Mouse (Mus musculus) gastrocnemius, postnatal 36 days (tissue): ENCODE measurements at regions not wholly inside any gene's neighbourhood (a gene's known extent, or its start where the extent isn't known, plus 50 kb on each side); places are given as distances from the start of the nearest gene placed in this dataset.

Experiments used
- DNase-seq, 2 experiments: peaks; one replicate each; pipeline ENCODE4 v3.0.0; 2022
- intact Hi-C: fragments of 180-260 bp; cut with DNase I; formaldehyde crosslinking; loops from one replicate; pipeline ENCODE4 v1.15.1; 2025

DNA sequence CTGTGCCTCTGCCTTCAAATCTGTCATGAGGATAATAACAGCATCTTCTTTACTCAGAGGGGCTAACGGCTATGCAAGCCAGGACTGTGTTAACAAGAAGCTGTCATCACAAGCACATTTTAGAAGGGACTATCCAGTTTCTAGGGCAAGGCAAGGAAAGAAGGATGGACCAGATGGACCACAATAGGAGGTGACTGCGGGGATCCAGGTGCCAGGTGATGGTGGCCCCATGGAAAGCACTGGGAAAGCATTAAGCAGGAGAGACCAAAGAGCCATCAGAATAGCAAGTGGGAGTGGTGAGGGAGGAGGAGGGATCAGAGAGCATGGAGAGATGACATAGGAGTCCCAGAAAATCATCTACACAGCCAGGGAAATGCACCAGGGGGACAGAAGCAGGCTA is 373.3 kb downstream of the Gm49356 start:
- DNase-seq: no peak
- intact Hi-C loops: no loop called here

DNA sequence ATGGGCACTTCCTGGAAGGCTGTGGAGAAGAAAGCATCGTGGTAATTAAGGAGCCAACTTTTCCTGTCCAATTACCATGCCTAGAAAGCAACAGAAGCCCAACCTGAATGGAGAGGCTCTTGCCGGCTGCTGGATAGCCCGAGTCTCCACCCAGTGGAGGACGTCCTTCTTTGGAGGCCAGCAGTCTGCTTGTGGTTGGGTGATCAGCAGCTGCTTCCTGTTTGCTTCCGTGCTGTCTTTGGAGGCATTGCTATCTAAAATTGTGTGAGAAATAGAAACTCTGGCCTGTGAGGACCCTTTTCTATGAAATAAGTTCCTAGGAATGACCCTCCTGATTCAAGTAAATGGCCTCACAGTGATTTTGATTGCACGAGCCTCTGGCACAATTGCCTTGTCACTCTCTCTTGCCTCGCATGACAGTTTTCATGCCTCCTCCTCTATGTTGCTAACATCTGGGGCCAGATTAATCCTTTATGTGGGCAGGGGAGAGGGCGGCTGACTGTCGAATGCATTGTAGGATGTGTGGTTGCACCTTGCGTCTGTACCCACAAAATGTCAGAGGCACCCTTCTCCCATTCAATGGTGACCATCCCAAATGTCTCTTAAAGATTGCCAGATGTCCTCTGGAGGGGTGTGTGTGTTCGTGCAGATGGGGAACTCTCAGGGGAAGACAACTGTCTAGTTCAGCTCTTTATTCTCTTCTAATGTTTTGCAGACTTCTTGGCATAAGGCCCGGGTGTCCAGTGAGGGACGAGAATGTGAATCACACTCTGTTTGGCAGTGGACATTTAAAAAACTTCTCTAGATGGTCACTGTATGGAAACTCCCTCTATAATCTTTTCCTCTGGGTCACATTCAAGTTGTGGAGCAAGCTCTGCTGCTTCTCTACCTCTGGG is 374.6 kb downstream of the Gm49356 start:
- DNase-seq: peak; percentile 26 to 76
- intact Hi-C loops: no loop called here
